Mouse (Mus musculus) cerebellum, adult 2 months (tissue): ENCODE data around the gene Zfp975.
"Not testable (repeated sequence)": the region's sequence is repeated elsewhere in the genome, so short reads cannot be mapped to it uniquely, and the experiment has no call there.

Source experiments
- CTCF ChIP-seq: fragments of 200-500 bp; IDR thresholded peaks from 2 replicates; pipeline ENCODE4 v1.5.1; 2011; ENCODE audit warnings: low read depth, mild to moderate bottlenecking, control low read depth, low read length, moderate library complexity, borderline replicate concordance; ENCODE audit not compliant: insufficient read depth
- POLR2A ChIP-seq: fragments of 200-500 bp; IDR thresholded peaks from 2 replicates; pipeline ENCODE4 v1.6.1; 2011; ENCODE audit warnings: low read length, control low read depth, borderline replicate concordance; ENCODE audit not compliant: insufficient read depth

DNA sequence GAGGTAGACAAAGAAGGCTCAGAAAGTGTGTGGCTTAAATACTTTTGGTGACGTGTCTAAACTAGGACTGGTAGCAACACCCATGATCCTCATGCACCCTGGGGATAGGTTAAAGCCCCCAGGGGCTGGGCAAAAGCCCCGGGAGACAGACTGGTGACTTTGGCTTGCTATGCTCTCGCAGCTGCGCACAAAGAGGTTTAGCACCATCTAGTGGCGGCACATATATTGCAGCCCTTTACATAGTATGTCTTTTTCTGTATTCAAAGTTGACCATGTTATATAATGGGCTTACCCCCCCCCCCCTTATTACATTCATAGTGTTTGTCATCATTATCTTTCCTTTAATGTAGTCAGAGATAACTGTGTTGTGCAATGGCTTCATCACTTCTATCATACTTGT lies 32.4 kb downstream of the Zfp975 start:
- not testable (repeated sequence) for TF ChIP-seq POLR2A, CTCF
